Mouse (Mus musculus) ES-E14 (cell line): ENCODE measurements around the gene Gsap. TPM values are rescaled to one million over a fixed set of nuclear protein-coding genes. Genes with fewer than 3 reads are reported as not detected.
"Not testable (repeated sequence)": the region's sequence is repeated elsewhere in the genome, so short reads cannot be mapped to it uniquely, and the experiment has no call there.

Source experiments
- DNase-seq: peaks from one replicate; pipeline ENCODE4 v3.0.0-alpha.2; 2013; ENCODE audit warnings: low read depth, low spot score
- H3K27ac ChIP-seq: 2 replicates; pipeline ENCODE4 v1.5.1; 2012; ENCODE audit warnings: low read depth, mild to moderate bottlenecking, low read length, moderate library complexity, mixed read lengths; ENCODE audit not compliant: poor library complexity, insufficient read depth, severe bottlenecking
- H3K36me3 ChIP-seq: 2 replicates; pipeline ENCODE4 v1.6.1; 2012; ENCODE audit warnings: mild to moderate bottlenecking, low read length, moderate library complexity, mixed read lengths; ENCODE audit not compliant: control insufficient read depth, poor library complexity, insufficient read depth, severe bottlenecking
- H3K4me1 ChIP-seq, 2 experiments: fragments of 150-350 bp in 1 of 2; sonication (generic) in 1 of 2; 2 replicates each; pipeline ENCODE4 v1.6.1; 2012; ENCODE audit warnings: low read length in 2 of 2, mild to moderate bottlenecking in 1 of 2, mixed read lengths in 1 of 2; ENCODE audit not compliant: control insufficient read depth in 2 of 2, insufficient read depth in 2 of 2, poor library complexity in 1 of 2
- H3K4me3 ChIP-seq, 2 experiments: fragments of 150-350 bp in 1 of 2; sonication (generic) in 1 of 2; 2 replicates each; pipeline ENCODE4 v1.5.1; 2012; ENCODE audit warnings: low read length in 2 of 2, low read depth in 1 of 2, mild to moderate bottlenecking in 1 of 2, mixed read lengths in 1 of 2; ENCODE audit not compliant: insufficient read depth in 1 of 2, poor library complexity in 1 of 2, severe bottlenecking in 1 of 2
- H3K9ac ChIP-seq: 2 replicates; pipeline ENCODE4 v1.6.1; 2012; ENCODE audit warnings: low read depth, mild to moderate bottlenecking, low read length, mixed read lengths; ENCODE audit not compliant: poor library complexity, insufficient read depth, severe bottlenecking
- H3K9me3 ChIP-seq: fragments of 150-350 bp; sonication (generic); 2 replicates; pipeline ENCODE4 v1.6.1; 2012; ENCODE audit warnings: low read depth, mild to moderate bottlenecking, low read length; ENCODE audit not compliant: control insufficient read depth, insufficient read depth
- CHD2 ChIP-seq: IDR thresholded peaks from 2 replicates; pipeline ENCODE4 v1.6.1; 2014; ENCODE audit warnings: mild to moderate bottlenecking, low read depth, low read length, inconsistent platforms
- HCFC1 ChIP-seq: IDR thresholded peaks from 2 replicates; pipeline ENCODE4 v1.6.1; 2012; ENCODE audit warnings: low read length, inconsistent platforms, borderline replicate concordance; ENCODE audit not compliant: insufficient read depth
- MAFK ChIP-seq: IDR thresholded peaks from 2 replicates; pipeline ENCODE4 v1.6.1; 2014; ENCODE audit warnings: mild to moderate bottlenecking, low read depth, low read length, inconsistent platforms; ENCODE audit not compliant: insufficient read depth
- ZC3H11A ChIP-seq: IDR thresholded peaks from 2 replicates; pipeline ENCODE4 v1.6.1; 2012; ENCODE audit warnings: low read depth, mild to moderate bottlenecking, inconsistent platforms, low read length, borderline replicate concordance
- ZNF384 ChIP-seq: IDR thresholded peaks from 2 replicates; pipeline ENCODE4 v1.6.1; 2012; ENCODE audit warnings: low read depth, low read length, inconsistent platforms
- in situ Hi-C, 2 experiments: fragments of 600-800 bp; cut with MboI; formaldehyde crosslinking; loops; one replicate each; pipeline ENCODE4 v1.15.1; 2025; ENCODE audit warnings: low sequenced_read_pairs in 2 of 2, inconsistent platforms in 1 of 2; ENCODE audit not compliant: unreplicated experiment in 2 of 2
- total RNA-seq: library from RNA; depleted of rRNA; stranded (reverse); fragments of 300-350 nt; gene quantifications from 2 replicates; pipeline ENCODE4 v1.2.3, GENCODE M21; 2012; rRNA removed

Gsap gene
- 2.8 and 4.2 TPM in 2 replicates for total RNA-seq

GRCm38 (mm10) chr5:21185764-21186685 is at the start of gene Gsap:
Gsap (plus strand) TSS chr5:21186255.
- H3K9ac ChIP-seq: peak within 1 kb of the TSS; percentile 41
- no peaks in the 10 kb centered on the region for H3K9me3 ChIP-seq
- no peak within 1 kb of the TSS for H3K27ac ChIP-seq
- no peak for DNase-seq
- peaks cover 0 to 2% of the 10 kb centered on the region in 2 experiments; a peak in 1 of 4 replicates for H3K4me1 ChIP-seq
- no peaks in the 10 kb centered on the region for H3K36me3 ChIP-seq
- peak within 1 kb of the TSS; percentile 64 to 65 for H3K4me3 ChIP-seq
- TF ChIP-seq CHD2 (no peak), HCFC1 (no peak), MAFK (no peak), ZC3H11A (no peak), ZNF384 (no peak)
- in situ Hi-C loops: no loop called here

GRCm38 (mm10) chr5:21136575-21136974 is 49.5 kb upstream of the Gsap start:
- in situ Hi-C loops: no loop called here
- Histone ChIP-seq H3K9me3 (no peaks in the 10 kb centered on the region), H3K27ac (no peak overlapping the region), H3K4me3 (no peak overlapping the region), H3K9ac (no peak overlapping the region), H3K36me3 (no peaks in the 10 kb centered on the region), H3K4me1 (peaks cover 0 to 2% of the 10 kb centered on the region in 2 experiments; a peak in 1 of 4 replicates)
- DNase-seq: no peak
- TF ChIP-seq HCFC1 (no peak), MAFK (no peak), ZC3H11A (no peak), CHD2 (no peak), ZNF384 (no peak)

- no peak overlapping the region for H3K27ac ChIP-seq
- no peaks in the 10 kb centered on the region for H3K9me3 ChIP-seq
- no peak for DNase-seq
- no peak overlapping the region for H3K9ac ChIP-seq
- no peak overlapping the region for H3K4me3 ChIP-seq
- H3K36me3 ChIP-seq: no peaks in the 10 kb centered on the region
- TF ChIP-seq MAFK: no peak
- no peak for TF ChIP-seq ZNF384
- no peak for TF ChIP-seq HCFC1
- TF ChIP-seq CHD2: no peak
- TF ChIP-seq ZC3H11A: no peak
- H3K4me1 ChIP-seq: peaks cover 0 to 2% of the 10 kb centered on the region in 2 experiments; a peak in 1 of 4 replicates
- in situ Hi-C loops: no loop called here
Measured at GRCm38 (mm10) chr5:21139505-21139904, 46.5 kb upstream of the Gsap start.

- H3K4me1 ChIP-seq, H3K36me3 ChIP-seq, H3K27ac ChIP-seq, H3K9ac ChIP-seq, H3K9me3 ChIP-seq, in situ Hi-C loops, DNase-seq, H3K4me3 ChIP-seq: not testable (repeated sequence)
Measured at GRCm38 (mm10) chr5:21141133-21141551, 44.9 kb upstream of the Gsap start.
